Mouse (Mus musculus) forebrain, embryonic 10.5 days (tissue): ENCODE measurements around the gene L3mbtl1. TPM values are rescaled to one million over a fixed set of nuclear protein-coding genes. Genes with fewer than 3 reads are reported as not detected.

Source experiments
- polyA plus RNA-seq: library from polyadenylated mRNA; unstranded; fragments of >200 nt; fragmentation: Nextera tagmentation; extraction: Ambion mirVana; gene quantifications from 2 replicates; pipeline ENCODE4 v1.2.1, GENCODE M21; 2016

L3mbtl1 gene
- polyA plus RNA-seq, 1 experiment from 2014 or later, result 0.33 TPM

Other genes with a start within 250 kb of the L3mbtl1 start
- gene Srsf6, start 11.9 kb upstream of the L3mbtl1 start, polyA plus RNA-seq, result 291 and 302 TPM in 2 replicates
- not detected in 2 replicates for gene Sgk2, start 43.9 kb downstream of the L3mbtl1 start, polyA plus RNA-seq
- 50.0 and 52.2 TPM in 2 replicates for gene Ift52, start 73.9 kb downstream of the L3mbtl1 start, polyA plus RNA-seq
- gene Mybl2, start 111.2 kb downstream of the L3mbtl1 start, polyA plus RNA-seq, result 63.7 and 65.1 TPM in 2 replicates
- not detected in 2 replicates for gene Gtsf1l, start 144.4 kb downstream of the L3mbtl1 start, polyA plus RNA-seq